Mouse (Mus musculus) yolk sac, embryonic 10.5 days (tissue): Measurements from ENCODE around the gene F3.

ENCODE experiments used
- DNase-seq: peaks from one replicate; pipeline ENCODE4 v3.0.0-alpha.2; 2017; ENCODE audit warnings: low spot score

The F3 gene

DNA sequence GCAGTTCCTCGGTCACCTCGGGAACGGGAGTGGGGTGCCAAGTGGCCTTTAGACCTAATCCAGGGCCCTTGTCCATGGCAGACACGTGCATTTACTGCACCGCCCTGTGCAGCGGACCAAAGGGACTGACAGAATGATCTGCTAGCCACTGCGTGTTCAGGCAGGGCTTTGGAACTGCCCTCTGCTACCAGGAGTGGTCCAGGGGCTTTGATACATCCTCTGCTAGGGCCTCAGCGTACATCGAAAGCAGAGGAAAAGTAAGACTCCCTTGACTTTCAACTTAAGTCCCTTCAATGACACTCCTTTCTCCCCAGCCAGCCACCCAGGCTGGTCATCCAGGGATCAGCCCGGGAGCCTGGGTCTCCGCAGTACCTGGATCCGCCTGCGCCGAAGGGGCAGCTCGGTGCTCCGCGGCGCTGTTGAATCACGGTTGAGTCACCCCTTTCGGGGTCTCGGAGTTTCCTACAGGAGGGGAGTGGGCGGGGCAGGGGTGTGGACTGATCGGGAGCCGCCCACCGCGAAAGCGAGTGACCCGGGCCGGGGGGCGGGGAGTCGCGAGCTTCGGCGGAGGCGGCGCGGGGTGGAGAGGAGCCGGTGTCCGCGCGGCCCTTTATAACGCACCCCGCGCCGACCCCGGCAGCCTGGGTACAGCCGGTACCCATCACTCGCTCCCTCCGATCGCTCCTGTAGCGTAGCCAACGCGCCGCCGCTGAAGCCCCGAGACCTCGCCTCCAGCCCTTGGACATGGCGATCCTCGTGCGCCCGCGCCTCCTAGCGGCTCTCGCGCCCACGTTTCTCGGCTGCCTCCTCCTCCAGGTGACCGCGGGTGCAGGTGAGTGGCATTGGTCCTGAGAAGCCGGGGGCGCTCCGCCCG is at the start of gene F3:
TSS of gene F3 (plus strand) at position 567 of the 874 bp plus-strand sequence.
- DNase-seq: peak; percentile 88

DNA sequence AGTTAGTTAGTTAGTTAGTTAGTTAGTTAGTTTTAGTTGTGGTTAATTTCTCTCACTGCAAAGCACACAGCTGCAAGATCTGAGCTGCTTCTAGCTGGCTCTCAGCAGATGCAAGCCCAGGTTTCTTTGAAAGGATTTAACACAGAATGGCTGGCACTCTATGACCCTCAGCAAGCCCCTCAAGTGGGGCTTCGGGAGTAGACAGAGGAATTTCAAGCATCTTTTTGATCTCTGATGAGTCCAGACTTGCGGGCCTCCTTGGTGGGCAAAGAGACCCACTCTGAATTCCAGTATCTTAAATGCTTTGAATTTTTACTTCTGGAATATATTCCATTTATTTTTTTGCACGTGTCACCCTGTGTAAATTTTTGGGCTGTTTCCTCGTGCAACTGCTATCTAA is 44.4 kb upstream of the F3 start:
- no peak for DNase-seq

- no peak for DNase-seq
Measured at GRCm38 (mm10) chr3:121679443-121679842, 43.9 kb upstream of the F3 start.

DNA sequence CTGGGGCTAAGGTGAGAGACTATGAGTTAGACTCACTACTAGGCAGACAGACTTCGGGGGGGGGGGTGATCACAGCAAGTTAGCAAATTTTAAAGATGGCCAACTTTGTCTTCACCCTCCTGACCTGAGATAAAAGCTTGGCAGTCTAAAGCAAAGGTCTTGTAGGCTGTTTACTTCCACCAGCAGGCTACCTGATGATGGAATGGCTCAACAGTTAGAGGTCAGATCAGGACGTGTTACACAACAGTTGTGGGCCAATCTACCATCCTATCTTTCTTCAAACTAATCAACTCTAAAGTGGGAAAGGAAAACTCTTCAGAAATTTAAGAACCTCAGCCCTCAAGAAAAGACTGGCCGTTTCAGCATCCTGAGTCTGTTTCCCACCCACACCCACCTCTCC is 43.1 kb upstream of the F3 start:
- DNase-seq: peak; percentile 54

GRCm38 (mm10) chr3:121682439-121683411 is 40.6 kb upstream of the F3 start:
- no peak for DNase-seq

DNA sequence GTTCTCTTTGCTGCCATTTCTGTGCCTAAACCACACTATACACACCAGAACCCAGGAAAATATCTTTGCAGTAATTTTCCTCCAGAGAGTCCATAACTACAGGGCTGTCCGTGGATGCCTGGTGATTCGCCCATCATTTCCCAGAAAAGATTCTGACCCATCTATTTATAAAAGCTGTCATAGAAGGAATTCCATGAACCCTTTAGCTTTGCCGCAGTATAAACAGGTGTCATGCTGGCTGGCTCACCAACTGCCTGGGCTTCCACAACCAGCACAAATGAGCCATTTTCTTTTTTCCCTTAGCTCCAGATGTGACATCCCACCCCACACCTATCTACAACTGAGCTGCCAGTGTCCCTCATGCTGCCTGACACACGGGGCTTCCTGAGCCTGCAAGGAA is 38.8 kb upstream of the F3 start:
- DNase-seq: no peak

DNA sequence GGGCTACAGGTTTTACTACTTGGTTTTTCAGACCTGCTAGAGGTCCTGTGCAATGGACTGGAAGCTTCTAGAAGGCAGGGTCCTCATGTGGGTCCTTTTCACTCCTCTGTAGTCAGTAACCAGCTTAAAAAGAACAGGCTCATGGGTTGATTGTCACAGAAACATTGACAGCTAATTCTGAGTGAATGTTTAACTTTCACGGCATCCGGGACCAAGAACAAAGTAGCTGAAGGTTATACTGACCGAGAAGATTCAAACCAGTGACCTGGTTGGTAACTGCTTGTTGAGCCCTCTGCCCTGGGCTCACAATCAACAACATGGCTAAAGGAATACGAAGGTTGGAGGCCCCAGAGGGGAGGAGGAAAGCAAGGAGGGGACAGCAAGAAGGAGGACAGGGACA is 38.4 kb upstream of the F3 start:
- peak; percentile 49 for DNase-seq

GRCm38 (mm10) chr3:121685985-121686384 is 37.4 kb upstream of the F3 start:
- DNase-seq: no peak

DNA sequence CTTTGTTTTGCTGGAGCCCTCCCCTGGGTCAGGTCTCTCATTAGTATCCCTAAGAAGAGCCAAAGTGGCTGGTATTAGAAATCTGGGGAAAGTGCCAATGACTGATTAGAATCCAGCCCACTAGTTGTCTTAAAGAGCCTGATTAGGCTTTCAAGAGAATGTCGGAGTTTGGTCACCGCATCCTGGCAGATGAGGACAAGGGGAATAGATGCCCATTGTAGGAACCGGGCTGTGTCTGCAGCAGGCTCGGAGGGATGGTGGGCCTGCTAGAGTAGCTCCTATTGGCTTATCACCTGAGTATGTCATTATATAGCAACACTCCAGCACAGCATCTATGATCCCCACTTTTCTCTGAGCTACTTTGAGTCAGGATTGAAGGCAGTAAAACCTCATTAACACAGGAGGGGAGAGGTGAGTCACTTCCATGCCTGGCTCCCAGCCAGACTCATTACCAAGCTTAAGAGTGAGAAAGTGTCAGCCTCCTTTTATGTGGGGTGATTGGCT is 36.9 kb upstream of the F3 start:
- no peak for DNase-seq

DNA sequence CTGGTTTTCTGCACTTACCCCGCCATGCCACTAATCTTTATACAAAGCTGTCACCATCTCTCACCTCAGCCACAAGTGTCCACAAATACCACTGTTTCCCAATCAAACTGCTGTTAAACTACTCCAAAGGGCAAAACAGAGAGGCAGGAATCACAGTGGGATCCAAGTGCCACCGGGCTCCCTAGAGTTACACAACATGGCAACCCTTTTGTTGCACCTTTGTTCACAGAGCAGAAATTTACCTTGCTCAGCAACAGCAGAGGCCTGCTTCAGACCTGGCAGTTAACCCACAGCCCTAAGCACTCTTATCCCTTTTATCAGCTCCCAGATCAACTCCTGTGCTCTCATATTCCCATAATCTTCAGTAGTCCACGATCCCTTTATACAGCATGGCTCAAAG is 35.6 kb upstream of the F3 start:
- no peak for DNase-seq

DNA sequence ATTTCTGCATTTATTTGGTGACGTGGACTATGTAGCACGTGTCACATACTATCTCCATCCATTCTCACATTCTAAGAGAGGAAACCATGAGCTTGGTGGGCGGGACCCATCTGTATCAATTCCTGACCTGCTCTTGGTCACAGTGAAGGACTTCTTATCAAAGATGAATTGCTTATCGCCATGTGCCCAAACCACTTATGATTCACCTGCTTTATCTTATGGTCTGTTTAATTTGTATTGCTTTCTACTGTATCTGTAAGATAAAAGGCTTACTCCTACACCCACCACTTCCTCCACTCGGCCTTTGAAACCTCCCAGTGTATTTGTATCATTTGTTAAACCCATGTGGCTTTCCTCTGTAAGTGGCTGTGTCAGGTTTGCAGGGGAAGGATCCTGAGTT is 34.3 kb upstream of the F3 start:
- no peak for DNase-seq

GRCm38 (mm10) chr3:121689697-121690096 is 33.6 kb upstream of the F3 start:
- DNase-seq: no peak

- DNase-seq: no peak
Measured at GRCm38 (mm10) chr3:121693001-121693730, 30.2 kb upstream of the F3 start.

GRCm38 (mm10) chr3:121693746-121694145 is 29.6 kb upstream of the F3 start:
- no peak for DNase-seq

- DNase-seq: no peak
Measured at GRCm38 (mm10) chr3:121697169-121697568, 26.2 kb upstream of the F3 start.

DNA sequence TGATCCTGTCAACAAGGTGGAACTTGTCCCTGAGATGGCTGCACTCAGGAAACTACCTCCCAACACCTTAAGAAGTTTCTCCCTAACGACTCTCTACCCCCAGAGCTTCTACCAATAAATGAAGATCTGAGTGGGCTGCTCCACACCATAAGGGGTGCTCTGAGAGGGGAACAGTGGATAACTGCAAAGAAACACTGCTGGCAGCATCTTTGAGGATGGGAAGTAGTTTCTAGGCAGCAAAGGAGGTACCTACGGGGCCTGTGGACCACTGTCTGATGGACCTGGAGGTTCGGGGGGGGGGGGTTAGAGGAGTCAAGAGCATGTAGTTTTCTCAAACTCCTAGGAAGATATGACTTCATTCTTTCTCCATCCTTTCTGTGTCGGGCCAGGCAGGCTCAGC is 23.9 kb upstream of the F3 start:
- no peak for DNase-seq

DNA sequence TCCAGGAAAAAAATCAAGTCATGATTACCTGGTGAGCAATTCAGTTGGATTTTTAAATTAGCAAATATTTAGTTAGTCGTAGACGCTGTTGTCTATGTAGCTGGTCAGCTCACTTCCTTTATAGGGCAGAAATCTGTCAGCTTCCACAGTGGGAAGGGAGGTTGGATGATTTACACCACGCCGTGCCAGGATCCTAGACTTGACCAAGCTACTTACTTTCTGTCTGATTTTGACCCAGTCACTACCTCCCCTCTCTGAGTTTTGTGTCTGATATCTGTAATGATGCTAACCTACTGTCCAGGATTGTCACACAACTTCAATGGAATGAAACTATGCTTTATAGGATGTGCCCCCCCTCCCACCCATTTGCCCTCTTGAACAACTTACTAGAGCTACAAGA is 23.5 kb upstream of the F3 start:
- no peak for DNase-seq

GRCm38 (mm10) chr3:121700364-121700952 is 22.9 kb upstream of the F3 start:
- DNase-seq: no peak

GRCm38 (mm10) chr3:121703155-121703879 is 20.0 kb upstream of the F3 start:
- no peak for DNase-seq

- DNase-seq: no peak
Measured at GRCm38 (mm10) chr3:121703880-121704243, 19.5 kb upstream of the F3 start.

DNA sequence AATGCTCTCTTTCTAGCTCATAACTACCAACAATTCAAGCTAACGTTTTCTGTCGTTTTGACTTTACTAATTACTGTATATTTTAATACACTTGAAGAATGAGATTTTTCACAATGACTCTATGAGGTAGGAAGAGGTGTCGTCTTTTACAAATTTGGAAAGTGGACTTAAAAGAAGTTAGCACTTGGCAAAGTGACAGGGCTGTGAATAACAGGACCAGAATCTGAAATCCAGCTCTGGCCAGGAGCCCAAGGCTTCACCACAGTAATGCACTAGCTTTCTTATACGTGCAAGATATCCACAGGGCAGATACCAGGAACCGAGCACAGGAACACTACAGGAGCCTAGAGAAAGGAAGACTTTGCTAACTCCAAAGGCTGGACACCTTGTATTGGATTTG is 17.2 kb upstream of the F3 start:
- DNase-seq: no peak
